Mouse (Mus musculus): ENCODE measurements around the gene Rcl1.

Gene Rcl1

DNA sequence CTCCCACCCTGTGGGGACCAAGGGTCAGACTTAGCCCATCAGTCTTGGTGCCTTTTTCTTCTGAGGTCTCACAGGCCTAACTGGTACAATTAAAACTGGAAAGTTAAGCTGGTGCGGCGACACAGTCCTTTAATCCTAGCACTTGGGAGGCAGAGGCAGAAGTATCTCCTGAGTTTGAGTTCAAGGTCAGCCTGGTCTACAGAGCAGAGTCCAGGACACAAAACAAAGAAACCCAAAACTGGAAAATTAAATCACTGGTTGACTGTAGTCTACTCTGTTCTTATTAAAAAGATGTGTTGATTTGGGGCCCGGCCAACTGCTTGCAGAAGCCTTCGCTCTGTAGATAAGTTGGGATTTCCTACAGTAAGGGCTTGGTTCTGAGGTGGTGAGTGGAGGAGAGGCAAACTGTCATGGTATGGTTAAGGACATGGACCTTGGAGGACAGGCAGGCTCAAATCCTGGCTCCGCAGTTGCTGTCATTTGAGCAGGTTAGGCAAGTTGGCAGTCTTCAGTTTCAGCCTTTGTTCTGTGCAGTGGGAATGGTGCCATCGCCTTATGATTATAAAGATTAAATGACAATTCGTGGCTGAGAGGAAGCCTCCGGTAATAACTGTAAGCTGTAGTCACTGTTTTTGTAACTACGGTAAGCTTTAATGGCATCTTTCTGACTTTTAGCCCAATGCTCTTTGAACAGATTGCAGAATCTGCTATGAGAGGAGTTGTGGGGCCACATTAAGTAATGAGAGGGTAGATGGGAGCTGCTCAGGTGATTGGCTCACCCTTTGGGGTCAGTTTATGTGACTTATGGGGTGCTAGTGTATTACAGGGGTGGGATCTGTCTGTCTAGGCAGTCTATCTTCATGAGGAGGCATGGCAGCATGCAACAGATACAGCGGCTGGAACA lies 12.8 kb downstream of the Rcl1 start:
- no peak for DNase-seq

DNA sequence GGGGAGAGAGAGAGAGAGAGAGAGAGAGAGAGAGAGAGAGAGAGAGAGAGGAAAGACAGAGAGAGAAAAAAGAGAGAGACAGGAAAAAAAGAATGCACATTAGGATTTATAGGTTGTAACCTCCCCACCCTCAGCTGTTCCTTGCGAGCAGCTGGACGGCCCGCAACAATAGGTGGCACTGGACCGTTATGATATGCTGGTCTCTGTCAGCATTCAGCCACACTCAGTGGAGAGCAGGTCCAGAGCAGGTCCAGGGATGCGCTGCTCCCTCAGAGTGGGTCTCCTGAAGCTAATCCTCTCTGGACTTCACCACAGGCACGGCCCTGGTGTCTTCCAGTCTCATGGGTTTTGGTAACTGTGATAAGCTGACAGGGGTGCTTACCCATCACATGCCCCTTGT lies 15.6 kb downstream of the Rcl1 start:
- no peak for DNase-seq

- DNase-seq = no peak
Measured at GRCm38 (mm10) chr19:29118196-29118595, 17.0 kb downstream of the Rcl1 start.

DNA sequence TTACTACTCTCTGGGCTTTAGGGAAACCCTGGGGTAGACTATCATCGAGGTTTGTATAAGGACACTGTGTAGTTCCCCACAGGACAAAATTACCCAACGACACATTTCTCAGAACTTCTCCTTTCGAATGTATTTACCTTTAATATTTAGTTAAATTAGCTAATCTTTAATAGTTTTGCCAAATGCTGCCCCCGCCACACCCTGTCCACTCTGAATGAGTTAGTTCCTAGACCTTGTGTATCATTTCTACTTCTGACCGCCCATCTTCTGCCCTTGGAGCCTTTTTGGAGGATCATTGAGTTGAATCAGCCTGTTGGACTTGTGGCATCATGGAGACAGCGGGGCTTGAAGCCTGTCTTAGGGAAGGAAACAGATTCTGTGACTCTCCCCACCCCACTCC lies 19.1 kb downstream of the Rcl1 start:
- DNase-seq = no peak

DNA sequence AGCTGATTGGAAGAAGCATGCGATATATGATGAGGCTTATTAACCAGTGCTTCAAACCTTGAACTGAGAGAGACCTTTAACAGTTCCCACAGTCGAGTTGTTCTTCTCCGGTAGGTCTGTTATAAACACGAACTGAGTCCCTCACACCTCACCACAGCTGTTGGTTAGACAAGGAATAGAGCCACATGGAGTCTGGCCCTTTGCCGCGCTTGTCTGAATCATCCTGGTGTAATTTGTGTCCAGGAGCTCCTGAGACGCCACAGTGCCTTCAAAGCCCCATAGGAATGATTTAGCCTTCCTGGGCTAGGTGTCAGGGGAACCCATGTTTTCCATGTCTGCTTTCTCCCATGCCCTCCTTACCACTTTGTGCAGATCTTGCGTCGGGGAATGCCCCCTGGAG lies 20.2 kb downstream of the Rcl1 start:
- no peak for DNase-seq

DNA sequence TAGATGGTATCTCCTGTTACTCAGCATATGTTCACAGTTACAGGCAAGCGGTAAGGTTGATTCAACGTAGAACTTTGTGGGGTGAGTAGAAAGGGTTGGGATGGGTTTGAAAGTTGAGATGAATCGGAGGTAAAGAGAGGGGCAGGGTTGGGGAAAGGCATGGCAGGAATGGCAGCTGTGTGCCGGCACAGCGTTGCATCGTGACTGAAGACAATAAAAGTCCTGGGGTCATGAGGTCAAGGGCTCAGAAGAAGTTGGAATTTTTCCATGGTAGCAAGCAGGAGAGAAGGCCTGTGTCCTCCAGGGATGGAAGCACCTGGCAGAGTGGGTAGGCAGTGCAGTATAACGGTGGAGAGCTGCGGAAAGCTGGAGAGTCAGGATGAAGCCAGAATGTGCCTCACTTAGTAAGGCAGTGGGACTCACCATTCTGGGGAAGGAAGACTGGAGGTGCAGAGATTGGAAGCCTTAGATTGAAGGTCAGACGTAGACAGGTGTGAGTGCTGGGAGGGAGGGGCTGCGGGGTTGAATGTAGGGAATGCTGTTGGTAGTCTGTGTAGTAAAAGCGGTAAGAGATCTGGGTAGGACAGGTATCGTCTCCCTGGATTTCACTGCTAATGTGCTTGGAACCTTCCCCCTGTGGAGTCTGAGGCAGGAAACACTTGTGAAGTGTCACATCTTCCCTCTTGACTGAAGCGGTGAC lies 23.9 kb downstream of the Rcl1 start:
- DNase-seq = no peak

GRCm38 (mm10) chr19:29126347-29127015 lies 25.3 kb downstream of the Rcl1 start:
- DNase-seq = no peak

- no peak for DNase-seq
Measured at GRCm38 (mm10) chr19:29127331-29127730, 26.2 kb downstream of the Rcl1 start.

DNA sequence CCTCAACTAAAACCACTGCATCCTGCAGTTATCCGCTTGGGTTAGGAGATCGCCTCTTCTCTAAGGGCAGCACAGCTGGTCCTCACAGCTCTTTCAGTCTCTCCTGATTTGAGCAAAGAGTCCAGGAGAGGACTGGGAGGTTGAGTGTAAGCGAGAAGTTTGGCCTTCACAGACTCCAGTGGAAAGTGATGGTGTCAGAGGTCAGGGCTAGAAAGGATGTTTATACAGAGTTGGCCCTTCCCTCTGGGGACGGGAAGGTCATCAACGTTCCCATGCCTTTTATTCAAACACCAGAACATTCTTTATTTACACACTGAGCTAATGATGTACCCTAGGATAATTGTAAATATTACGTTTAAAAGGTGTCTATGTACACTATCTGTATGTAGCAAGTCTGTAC lies 27.0 kb downstream of the Rcl1 start:
- DNase-seq = no peak

DNA sequence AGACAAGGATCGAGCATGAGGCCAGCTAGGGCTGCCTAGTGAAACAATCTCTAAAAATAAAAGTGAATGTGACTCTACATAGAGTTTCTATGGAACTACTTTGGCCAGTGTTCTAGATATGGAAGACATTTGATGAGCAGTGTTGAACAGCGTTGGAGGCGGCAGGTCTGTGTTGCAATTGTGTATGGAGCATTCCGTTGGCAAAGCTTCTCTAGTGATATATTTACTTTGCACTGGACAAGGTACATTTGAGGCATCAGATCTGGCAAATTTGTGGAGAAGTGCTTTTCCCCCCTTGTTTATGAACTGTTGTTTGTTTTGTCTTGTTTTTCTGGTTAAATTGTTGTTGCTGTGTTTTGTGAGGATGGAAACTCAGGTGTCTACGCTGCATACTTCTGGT lies 28.4 kb downstream of the Rcl1 start:
- DNase-seq = no peak

- peak in 1 of 2 experiments; percentile 31 for DNase-seq
Measured at GRCm38 (mm10) chr19:29131171-29131570, 30.0 kb downstream of the Rcl1 start.

GRCm38 (mm10) chr19:29134293-29134692 lies 33.1 kb downstream of the Rcl1 start:
- no peak for DNase-seq

DNA sequence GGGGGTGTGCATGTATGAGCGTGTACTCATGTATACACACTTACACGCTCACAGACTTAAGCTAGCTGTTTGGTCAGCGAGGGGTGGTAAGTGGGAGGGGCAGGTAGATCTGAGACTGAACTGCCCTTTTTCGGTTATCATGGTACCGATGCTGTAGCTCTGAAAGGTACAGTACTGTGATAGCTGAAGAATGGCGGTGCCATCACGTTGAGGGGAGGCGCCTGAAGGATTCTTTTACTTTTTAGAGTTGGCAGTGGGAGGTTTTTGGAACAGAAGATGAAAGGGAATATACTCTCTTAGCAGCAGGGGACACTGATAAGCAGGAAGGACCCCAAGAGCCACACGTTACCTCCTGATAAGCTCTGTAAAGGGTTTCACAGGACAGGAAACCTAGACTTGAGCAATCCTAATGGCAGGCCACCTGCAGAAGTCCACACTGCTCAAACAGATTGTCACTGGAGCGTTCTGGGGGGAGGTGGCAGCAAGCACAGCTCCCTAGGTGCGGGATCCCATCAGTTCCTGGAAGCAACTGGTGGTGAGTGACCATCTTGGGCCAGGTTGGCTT lies 34.1 kb downstream of the Rcl1 start:
- DNase-seq = no peak

DNA sequence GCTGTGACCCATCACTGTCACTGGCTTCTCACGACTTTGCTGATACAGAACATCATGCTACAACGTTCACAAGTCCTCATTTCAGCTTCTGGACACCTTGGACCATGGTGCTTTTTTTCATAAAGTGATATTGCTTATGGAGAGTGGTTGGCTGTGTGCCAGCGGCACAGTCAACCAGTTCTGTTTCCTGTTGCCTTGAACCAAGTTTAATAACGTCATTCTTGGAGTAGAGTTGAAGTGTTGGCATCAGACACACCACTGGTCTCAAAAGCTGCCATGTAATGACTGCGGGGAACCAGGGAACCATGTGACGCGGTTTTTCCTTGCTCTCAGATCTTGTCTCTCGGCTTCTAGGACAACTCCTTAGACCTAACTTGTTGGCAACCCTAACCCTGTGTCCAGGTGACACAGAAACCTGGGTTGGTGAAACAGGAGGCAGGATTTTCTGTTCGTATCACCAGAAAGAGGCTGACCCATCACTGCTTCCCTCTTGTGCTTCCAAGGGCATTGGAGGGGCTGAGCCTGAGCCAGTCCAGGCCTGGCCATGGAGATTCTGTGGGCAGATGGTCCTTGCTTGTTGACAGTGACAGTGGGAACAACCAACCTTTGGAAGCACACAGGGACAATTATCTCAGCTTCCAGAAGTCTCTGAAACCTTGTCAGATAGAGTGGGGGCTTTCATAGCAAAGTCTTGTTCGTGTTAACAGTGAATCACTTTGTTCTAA lies 37.5 kb downstream of the Rcl1 start:
- DNase-seq = peak in 1 of 2 experiments; percentile 9

DNA sequence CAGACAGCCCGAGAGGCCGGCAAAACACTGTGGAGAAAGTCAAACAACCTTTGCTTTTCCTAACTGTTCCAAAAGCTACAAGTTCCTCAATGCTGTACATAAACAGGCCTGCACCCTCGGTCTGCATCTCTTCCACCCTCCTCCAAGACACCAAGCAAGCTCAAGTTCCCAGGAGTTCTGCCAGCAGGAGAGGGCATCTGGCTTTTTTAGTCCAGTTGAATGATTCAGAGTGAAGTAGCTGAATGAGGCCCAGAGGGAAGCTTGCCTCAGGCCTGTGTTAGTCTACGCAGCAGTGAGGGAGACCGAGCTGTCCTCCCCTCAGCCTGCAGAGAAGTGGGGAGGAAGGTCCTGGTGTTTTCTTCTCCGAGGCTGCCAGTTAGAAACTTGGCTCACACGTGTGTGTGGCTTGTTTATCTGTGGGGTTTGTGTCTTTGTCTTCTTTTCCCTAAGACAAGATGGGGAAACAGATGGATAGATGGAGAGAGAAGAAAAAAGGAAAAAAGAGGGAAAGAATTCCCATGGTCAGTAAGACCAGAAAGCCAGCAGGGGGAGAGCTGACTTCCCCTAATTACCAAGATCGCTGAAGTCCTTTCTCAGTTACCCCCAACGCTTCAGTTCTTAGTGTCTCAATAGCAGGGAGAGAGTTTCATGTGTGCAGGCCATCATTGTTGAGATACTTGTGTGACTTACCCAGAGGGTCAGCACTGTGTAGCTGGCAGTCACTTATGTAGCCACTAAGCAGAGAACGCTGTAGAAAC lies 38.7 kb downstream of the Rcl1 start:
- no peak for DNase-seq

DNA sequence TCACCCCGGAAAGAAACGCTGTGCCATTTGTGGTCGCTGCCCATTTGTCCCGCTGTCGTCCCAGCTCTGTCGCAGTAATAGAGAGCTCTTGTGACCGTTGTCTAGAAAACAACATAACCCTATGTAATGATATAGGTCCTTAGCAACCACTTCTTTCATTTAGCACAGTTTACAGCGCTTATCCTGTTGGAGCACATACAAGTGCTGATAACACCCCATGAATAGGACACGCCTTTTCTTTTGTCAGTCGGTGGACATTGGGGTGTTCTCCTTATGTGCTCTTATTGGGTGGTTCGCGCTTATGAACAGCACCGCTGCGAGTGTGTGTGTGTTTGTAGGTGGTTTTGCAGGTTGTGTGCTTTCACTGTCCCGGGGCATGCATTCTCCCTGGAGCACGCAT lies 39.8 kb downstream of the Rcl1 start:
- no peak for DNase-seq

DNA sequence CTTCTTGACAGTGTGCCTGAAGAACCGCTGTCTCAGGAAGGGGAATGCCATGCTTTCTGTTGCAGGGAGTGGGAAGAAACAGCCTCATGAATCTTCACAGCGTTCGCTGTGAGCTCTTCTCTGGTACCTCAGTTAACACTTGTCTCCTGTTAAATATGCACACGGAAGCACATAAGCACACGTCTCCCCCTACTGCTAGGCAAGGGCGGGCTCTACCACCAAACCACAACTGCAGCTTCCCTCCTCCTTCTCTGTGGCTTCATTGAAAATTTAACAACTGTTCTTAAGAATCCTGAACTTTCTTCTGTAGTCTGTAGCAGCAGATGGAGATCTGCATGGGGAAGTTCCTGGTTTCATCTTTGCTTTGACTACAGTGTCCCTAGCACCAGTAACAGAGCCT lies 41.1 kb downstream of the Rcl1 start:
- DNase-seq = no peak

GRCm38 (mm10) chr19:29145421-29145820 lies 44.2 kb downstream of the Rcl1 start:
- DNase-seq = no peak

- no peak for DNase-seq
Measured at GRCm38 (mm10) chr19:29146820-29147219, 45.6 kb downstream of the Rcl1 start.

GRCm38 (mm10) chr19:29149583-29149982 lies 48.4 kb downstream of the Rcl1 start:
- no peak for DNase-seq

GRCm38 (mm10) chr19:29150038-29150437 lies 48.9 kb downstream of the Rcl1 start:
- DNase-seq = no peak

GRCm38 (mm10) chr19:29151443-29151842 lies 50.3 kb downstream of the Rcl1 start:
- DNase-seq = no peak

Data from cerebellum, postnatal 25 days (tissue).